Mouse (Mus musculus) embryonic facial prominence, embryonic 11.5 days (tissue): Measurements from ENCODE around the gene Enam. TPM values are rescaled to one million over a fixed set of nuclear protein-coding genes. Genes with fewer than 3 reads are reported as not detected.
A peak's percentile ranks its signal among the peaks of the same experiment; 100 is the strongest.
"Not testable (repeated sequence)": the region's sequence is repeated elsewhere in the genome, so short reads cannot be mapped to it uniquely, and the experiment has no call there.

Experiments
- ATAC-seq: fragments of 200-750 bp; cut with Nextera tagmentation; replicated peaks from 2 replicates; pipeline ENCODE4 v1.8.0; 2017; ENCODE audit warnings: low read depth; ENCODE audit not compliant: insufficient number of reproducible peaks, low FRiP score, low TSS enrichment
- DNase-seq: peaks from one replicate; pipeline ENCODE4 v3.0.0-alpha.2; 2015; ENCODE audit warnings: low spot score
- H3K27ac ChIP-seq: fragments of 300-500 bp; sonication (generic); replicated peaks from 2 replicates; pipeline ENCODE4 v1.5.1; 2014; ENCODE audit warnings: mild to moderate bottlenecking, low read depth, low read length, control low read depth
- H3K27me3 ChIP-seq: fragments of 300-500 bp; sonication (generic); 2 replicates; pipeline ENCODE4 v1.6.1; 2014; ENCODE audit warnings: mild to moderate bottlenecking, low read length, moderate library complexity, mixed read lengths; ENCODE audit not compliant: control insufficient read depth, insufficient read depth
- H3K36me3 ChIP-seq: fragments of 300-500 bp; sonication (generic); replicated peaks from 2 replicates; pipeline ENCODE4 v1.6.1; 2014; ENCODE audit warnings: low read depth, mild to moderate bottlenecking, low read length, moderate library complexity, mixed read lengths; ENCODE audit not compliant: control insufficient read depth, insufficient read depth
- H3K4me1 ChIP-seq: fragments of 300-500 bp; sonication (generic); 2 replicates; pipeline ENCODE4 v1.6.1; 2014; ENCODE audit warnings: low read length, mixed read lengths; ENCODE audit not compliant: control insufficient read depth, insufficient read depth
- H3K4me2 ChIP-seq: fragments of 300-500 bp; sonication (generic); 2 replicates; pipeline ENCODE4 v1.6.1; 2014; ENCODE audit warnings: low read depth, mild to moderate bottlenecking, control low read depth, low read length, moderate library complexity
- H3K4me3 ChIP-seq: fragments of 300-500 bp; sonication (generic); 2 replicates; pipeline ENCODE4 v1.5.1; 2014; ENCODE audit warnings: low read depth, low read length, control low read depth
- H3K9ac ChIP-seq: fragments of 300-500 bp; sonication (generic); replicated peaks from 2 replicates; pipeline ENCODE4 v1.6.1; 2014; ENCODE audit warnings: mild to moderate bottlenecking, control low read depth, low read length
- H3K9me3 ChIP-seq: fragments of 300-500 bp; sonication (generic); replicated peaks from 2 replicates; pipeline ENCODE4 v1.6.1; 2016; ENCODE audit warnings: mild to moderate bottlenecking, low read length, inconsistent platforms, mixed read lengths; ENCODE audit not compliant: control insufficient read depth
- WGBS: fragments of 180-500 bp; shearing (Covaris S2); extraction: QIAGEN DNeasy Blood & Tissue Kit; methylation state at CpG from one replicate; pipeline ENCODE4 v1.1.7; 2014; 5-methylcytosine and 5-hydroxymethylcytosine counted together
- polyA plus RNA-seq: library from polyadenylated mRNA; unstranded; fragments of >200 nt; fragmentation: Nextera tagmentation; extraction: Ambion mirVana; gene quantifications from 2 replicates; pipeline ENCODE4 v1.2.1, GENCODE M21; 2014

Gene Enam
- polyA plus RNA-seq, 1 experiment from 2014 or later, result not detected

- ATAC-seq, result no peak
- Histone ChIP-seq H3K4me1 (no peaks in the 10 kb centered on the region), H3K4me2 (no peak overlapping the region), H3K36me3 (no peaks in the 10 kb centered on the region), H3K9me3 (no peaks in the 10 kb centered on the region), H3K4me3 (no peak overlapping the region), H3K27me3 (no peaks in the 10 kb centered on the region), H3K9ac (no peak overlapping the region), H3K27ac (no peak overlapping the region)
- 83% methylated on average over 1 of the region's 1 CpGs for WGBS
- DNase-seq, result no peak
Measured at GRCm38 (mm10) chr5:88508990-88509389, 21.2 kb downstream of the Enam start.

- no peaks in the 10 kb centered on the region for H3K4me1 ChIP-seq
- H3K4me2 ChIP-seq, result no peak overlapping the region
- 8% methylated on average over 2 of the region's 2 CpGs for WGBS
- ATAC-seq (no peak), DNase-seq (peak; percentile 73)
- H3K9me3 ChIP-seq, result no peaks in the 10 kb centered on the region
- no peak overlapping the region for H3K9ac ChIP-seq
- no peak overlapping the region for H3K4me3 ChIP-seq
- H3K36me3 ChIP-seq, result no peaks in the 10 kb centered on the region
- no peaks in the 10 kb centered on the region for H3K27me3 ChIP-seq
- no peak overlapping the region for H3K27ac ChIP-seq
Measured at GRCm38 (mm10) chr5:88519232-88519631, 31.5 kb downstream of the Enam start.

- no peak for DNase-seq
- Histone ChIP-seq H3K9ac (no peak within 1 kb of the TSS), H3K36me3 (no peaks in the 10 kb centered on the region)
Measured at GRCm38 (mm10) chr5:88527657-88528056, 39.9 kb downstream of the Enam start, which contains the start of gene Jchain. Gene Jchain, minus strand, starts transcription at chr5:88527891.

GRCm38 (mm10) chr5:88530908-88531307 is 43.1 kb downstream of the Enam start:
- ATAC-seq (no peak), DNase-seq (no peak)
- H3K36me3 ChIP-seq, result no peaks in the 10 kb centered on the region
- no peak overlapping the region for H3K9ac ChIP-seq
- H3K4me3 ChIP-seq, result no peak overlapping the region
- WGBS, result 64% methylated on average over 1 of the region's 1 CpGs
- H3K27me3 ChIP-seq, result no peaks in the 10 kb centered on the region
- H3K4me1 ChIP-seq, result no peaks in the 10 kb centered on the region
- H3K9me3 ChIP-seq, result no peaks in the 10 kb centered on the region
- H3K4me2 ChIP-seq, result no peak overlapping the region
- no peak overlapping the region for H3K27ac ChIP-seq

More at GRCm38 (mm10) chr5:88527657-88528056, 39.9 kb downstream of the Enam start, which contains the start of gene Jchain:
- Histone ChIP-seq H3K27me3 (no peaks in the 10 kb centered on the region), H3K27ac (no peak within 1 kb of the TSS), H3K4me2 (no peak within 1 kb of the TSS), H3K9me3 (no peaks in the 10 kb centered on the region), H3K4me3 (no peak within 1 kb of the TSS), H3K4me1 (no peaks in the 10 kb centered on the region)
- ATAC-seq, result no peak
- 92% methylated on average over 3 of the region's 3 CpGs for WGBS

- DNase-seq, result no peak
- Histone ChIP-seq H3K4me2 (no peak overlapping the region), H3K27ac (no peak overlapping the region), H3K4me1 (no peaks in the 10 kb centered on the region), H3K36me3 (no peaks in the 10 kb centered on the region), H3K9ac (no peak overlapping the region), H3K9me3 (no peaks in the 10 kb centered on the region), H3K4me3 (no peak overlapping the region), H3K27me3 (no peaks in the 10 kb centered on the region)
- ATAC-seq, result no peak
- 65% methylated on average over 3 of the region's 3 CpGs for WGBS
Measured at GRCm38 (mm10) chr5:88534697-88535096, 46.9 kb downstream of the Enam start.

- H3K27me3 ChIP-seq, result no peaks in the 10 kb centered on the region
- H3K9ac ChIP-seq, result no peak overlapping the region
- H3K4me1 ChIP-seq, result no peaks in the 10 kb centered on the region
- DNase-seq, result no peak
- H3K4me2 ChIP-seq, result no peak overlapping the region
- no peak for ATAC-seq
- no peak overlapping the region for H3K27ac ChIP-seq
- H3K9me3 ChIP-seq, result no peaks in the 10 kb centered on the region
- no peak overlapping the region for H3K4me3 ChIP-seq
- H3K36me3 ChIP-seq, result no peaks in the 10 kb centered on the region
Measured at GRCm38 (mm10) chr5:88540845-88541244, 53.1 kb downstream of the Enam start.

- H3K4me3 ChIP-seq, result no peak overlapping the region
- H3K4me2 ChIP-seq, result no peak overlapping the region
Measured at GRCm38 (mm10) chr5:88542651-88543282, 55.0 kb downstream of the Enam start.

GRCm38 (mm10) chr5:88544411-88544810 is 56.6 kb downstream of the Enam start:
- 83% methylated on average over 1 of the region's 1 CpGs for WGBS

More at GRCm38 (mm10) chr5:88542651-88543282, 55.0 kb downstream of the Enam start:
- no peaks in the 10 kb centered on the region for H3K4me1 ChIP-seq
- no peak overlapping the region for H3K27ac ChIP-seq
- 58% methylated on average over 5 of the region's 5 CpGs for WGBS
- no peaks in the 10 kb centered on the region for H3K9me3 ChIP-seq
- DNase-seq, result peak; percentile 73
- no peaks in the 10 kb centered on the region for H3K36me3 ChIP-seq
- no peaks in the 10 kb centered on the region for H3K27me3 ChIP-seq
- ATAC-seq, result peak; percentile 72; the same call in 1 of the 2 replicates
- H3K9ac ChIP-seq, result no peak overlapping the region

More at GRCm38 (mm10) chr5:88544411-88544810, 56.6 kb downstream of the Enam start:
- not testable (repeated sequence) for H3K27me3 ChIP-seq, H3K4me3 ChIP-seq, H3K9me3 ChIP-seq, H3K4me1 ChIP-seq, ATAC-seq, DNase-seq, H3K36me3 ChIP-seq, H3K27ac ChIP-seq, H3K4me2 ChIP-seq, H3K9ac ChIP-seq
